Mouse (Mus musculus): ENCODE results near the gene 4930503B20Rik. TPM values are rescaled to one million over a fixed set of nuclear protein-coding genes. Genes with fewer than 3 reads are reported as not detected.

Gene 4930503B20Rik
- polyA plus RNA-seq, 1 experiment from 2014 or later, result 0.28 TPM

GRCm38 (mm10) chr3:146659321-146659720 is 8.2 kb upstream of the 4930503B20Rik start:
- Histone ChIP-seq H3K9me3 (replicated peaks; ENCODE audit: control insufficient read depth, low read length) (no peaks in the 10 kb centered on the region), H3K4me3 (ENCODE audit: low read length) (no peak overlapping the region), H3K4me1 (ENCODE audit: control insufficient read depth, insufficient read depth, low read length) (peaks cover 9% of the 10 kb centered on the region), H3K4me2 (ENCODE audit: low read depth, low read length) (no peak overlapping the region), H3K27ac (ENCODE audit: low read length) (no peak overlapping the region), H3K9ac (ENCODE audit: low read length) (no peak overlapping the region), H3K36me3 (ENCODE audit: control insufficient read depth, insufficient read depth) (no peaks in the 10 kb centered on the region), H3K27me3 (ENCODE audit: control insufficient read depth, insufficient read depth, low read length) (no peaks in the 10 kb centered on the region)
- no peak for ATAC-seq (replicated peaks; ENCODE audit: extremely low read depth, insufficient read depth, low FRiP score)
- 80% methylated on average over 5 of the region's 5 CpGs for WGBS

GRCm38 (mm10) chr3:146658061-146658639 is 7.0 kb upstream of the 4930503B20Rik start:
- H3K4me1 ChIP-seq (ENCODE audit: control insufficient read depth, insufficient read depth, low read length), result peaks cover 14% of the 10 kb centered on the region
- no peaks in the 10 kb centered on the region for H3K9me3 ChIP-seq (replicated peaks; ENCODE audit: control insufficient read depth, low read length)
- H3K36me3 ChIP-seq (ENCODE audit: control insufficient read depth, insufficient read depth), result no peaks in the 10 kb centered on the region
- no peak for ATAC-seq (replicated peaks; ENCODE audit: extremely low read depth, insufficient read depth, low FRiP score)
- WGBS, result 75% methylated on average over 1 of the region's 1 CpGs
- no peak overlapping the region for H3K9ac ChIP-seq (ENCODE audit: low read length)
- H3K27ac ChIP-seq (ENCODE audit: low read length), result no peak overlapping the region
- no peak overlapping the region for H3K4me2 ChIP-seq (ENCODE audit: low read depth, low read length)
- H3K4me3 ChIP-seq (ENCODE audit: low read length), result no peak overlapping the region
- no peaks in the 10 kb centered on the region for H3K27me3 ChIP-seq (ENCODE audit: control insufficient read depth, insufficient read depth, low read length)

DNA sequence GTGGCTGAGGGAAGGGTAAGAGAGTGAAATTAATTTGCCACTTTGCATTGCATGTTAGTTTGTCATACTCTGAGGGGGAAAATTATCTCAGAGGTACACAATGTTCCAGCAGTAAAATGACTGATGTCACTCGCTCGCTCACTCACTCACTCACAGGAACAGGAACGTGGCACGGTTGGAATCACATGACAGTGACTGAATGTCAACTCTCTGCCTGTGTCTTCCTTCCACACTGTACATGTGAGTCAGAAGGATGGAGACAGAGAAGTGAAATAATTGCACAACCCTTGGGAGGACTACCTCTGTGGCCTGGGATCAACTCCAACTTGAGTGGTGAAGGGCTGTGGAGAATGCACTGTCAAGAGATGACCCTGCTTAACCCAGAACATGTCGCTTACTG is 6.3 kb upstream of the 4930503B20Rik start:
- 84% methylated on average over 5 of the region's 5 CpGs for WGBS
- H3K4me3 ChIP-seq (ENCODE audit: low read length), result no peak overlapping the region
- no peak for ATAC-seq (replicated peaks; ENCODE audit: extremely low read depth, insufficient read depth, low FRiP score)

GRCm38 (mm10) chr3:146655111-146655577 is 4.0 kb upstream of the 4930503B20Rik start:
- WGBS, result 47% methylated on average over 2 of the region's 2 CpGs
- Histone ChIP-seq H3K36me3 (ENCODE audit: control insufficient read depth, insufficient read depth) (no peaks in the 10 kb centered on the region), H3K4me3 (ENCODE audit: low read length) (no peak overlapping the region), H3K27ac (ENCODE audit: low read length) (no peak overlapping the region), H3K27me3 (ENCODE audit: control insufficient read depth, insufficient read depth, low read length) (no peaks in the 10 kb centered on the region), H3K9ac (ENCODE audit: low read length) (no peak overlapping the region), H3K9me3 (replicated peaks; ENCODE audit: control insufficient read depth, low read length) (no peaks in the 10 kb centered on the region), H3K4me1 (ENCODE audit: control insufficient read depth, insufficient read depth, low read length) (peaks cover 9% of the 10 kb centered on the region), H3K4me2 (ENCODE audit: low read depth, low read length) (no peak overlapping the region)
- ATAC-seq (replicated peaks; ENCODE audit: extremely low read depth, insufficient read depth, low FRiP score), result no peak; the same call in 1 of the 2 replicates

More for the DNA sequence above, 6.3 kb upstream of the 4930503B20Rik start:
- Histone ChIP-seq H3K4me2 (ENCODE audit: low read depth, low read length) (no peak overlapping the region), H3K9ac (ENCODE audit: low read length) (no peak overlapping the region), H3K36me3 (ENCODE audit: control insufficient read depth, insufficient read depth) (no peaks in the 10 kb centered on the region), H3K27me3 (ENCODE audit: control insufficient read depth, insufficient read depth, low read length) (no peaks in the 10 kb centered on the region), H3K27ac (ENCODE audit: low read length) (no peak overlapping the region), H3K9me3 (replicated peaks; ENCODE audit: control insufficient read depth, low read length) (no peaks in the 10 kb centered on the region), H3K4me1 (ENCODE audit: control insufficient read depth, insufficient read depth, low read length) (peaks cover 14% of the 10 kb centered on the region)

GRCm38 (mm10) chr3:146653692-146654091 is 2.6 kb upstream of the 4930503B20Rik start:
- ATAC-seq (replicated peaks; ENCODE audit: extremely low read depth, insufficient read depth, low FRiP score), result no peak; the same call in 1 of the 2 replicates
- Histone ChIP-seq H3K4me1 (ENCODE audit: control insufficient read depth, insufficient read depth, low read length) (peaks cover 8% of the 10 kb centered on the region), H3K9ac (ENCODE audit: low read length) (no peak overlapping the region), H3K4me3 (ENCODE audit: low read length) (no peak overlapping the region), H3K4me2 (ENCODE audit: low read depth, low read length) (no peak overlapping the region), H3K27me3 (ENCODE audit: control insufficient read depth, insufficient read depth, low read length) (no peaks in the 10 kb centered on the region), H3K27ac (ENCODE audit: low read length) (no peak overlapping the region), H3K9me3 (replicated peaks; ENCODE audit: control insufficient read depth, low read length) (no peaks in the 10 kb centered on the region), H3K36me3 (ENCODE audit: control insufficient read depth, insufficient read depth) (no peaks in the 10 kb centered on the region)
- WGBS, result 32% methylated on average over 6 of the region's 6 CpGs

DNA sequence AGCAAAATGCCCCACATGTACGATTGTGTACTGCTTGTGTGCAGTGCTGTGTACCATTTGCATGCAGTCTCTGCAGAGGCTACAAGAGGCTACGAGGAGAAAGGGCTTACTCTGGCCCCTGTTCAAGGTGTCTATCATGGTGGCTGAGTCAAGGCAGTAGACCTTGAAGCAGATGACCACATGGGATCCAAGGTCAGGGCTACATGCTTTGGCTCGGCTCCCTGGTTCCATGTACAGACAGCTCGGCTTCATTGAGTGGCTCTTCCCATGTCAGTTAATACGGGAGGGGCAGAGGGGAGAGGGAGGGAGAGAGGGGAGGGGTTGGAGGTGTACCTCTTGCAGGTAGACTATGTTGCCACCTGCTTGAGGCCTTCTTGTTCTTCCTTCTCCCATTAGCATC is 1.3 kb upstream of the 4930503B20Rik start:
- Histone ChIP-seq H3K4me2 (ENCODE audit: low read depth, low read length) (no peak overlapping the region), H3K27ac (ENCODE audit: low read length) (no peak overlapping the region), H3K4me1 (ENCODE audit: control insufficient read depth, insufficient read depth, low read length) (peaks cover 8% of the 10 kb centered on the region), H3K4me3 (ENCODE audit: low read length) (no peak overlapping the region), H3K9me3 (replicated peaks; ENCODE audit: control insufficient read depth, low read length) (no peaks in the 10 kb centered on the region), H3K36me3 (ENCODE audit: control insufficient read depth, insufficient read depth) (no peaks in the 10 kb centered on the region), H3K9ac (ENCODE audit: low read length) (no peak overlapping the region), H3K27me3 (ENCODE audit: control insufficient read depth, insufficient read depth, low read length) (no peaks in the 10 kb centered on the region)
- WGBS, result 84% methylated on average over 5 of the region's 5 CpGs
- ATAC-seq (replicated peaks; ENCODE audit: extremely low read depth, insufficient read depth, low FRiP score), result no peak

DNA sequence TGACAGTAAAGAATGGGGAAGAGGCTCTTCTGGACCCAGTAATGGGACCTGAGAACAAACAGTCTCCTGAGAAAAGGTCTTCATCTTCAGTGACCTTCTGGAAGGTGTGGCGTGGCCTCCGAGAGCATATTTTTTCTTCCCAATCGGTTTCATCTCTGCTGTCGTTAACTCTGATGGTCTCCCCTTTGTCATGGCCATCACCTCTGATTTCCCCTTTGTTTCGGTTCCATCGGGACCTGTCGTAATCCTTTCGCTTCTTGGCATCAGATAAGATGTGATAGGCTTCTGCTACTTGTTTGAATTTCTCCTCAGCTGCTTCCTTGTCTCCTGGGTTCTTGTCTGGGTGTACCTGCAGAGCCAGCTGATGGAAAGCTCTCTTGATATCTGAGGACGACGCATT is 401 bp downstream of the 4930503B20Rik start:
- H3K9ac ChIP-seq (ENCODE audit: low read length), result no peak overlapping the region
- H3K27me3 ChIP-seq (ENCODE audit: control insufficient read depth, insufficient read depth, low read length), result no peaks in the 10 kb centered on the region
- peaks cover 8% of the 10 kb centered on the region for H3K4me1 ChIP-seq (ENCODE audit: control insufficient read depth, insufficient read depth, low read length)
- H3K27ac ChIP-seq (ENCODE audit: low read length), result no peak overlapping the region
- H3K4me2 ChIP-seq (ENCODE audit: low read depth, low read length), result no peak overlapping the region
- no peaks in the 10 kb centered on the region for H3K9me3 ChIP-seq (replicated peaks; ENCODE audit: control insufficient read depth, low read length)
- no peak for ATAC-seq (replicated peaks; ENCODE audit: extremely low read depth, insufficient read depth, low FRiP score)
- no peaks in the 10 kb centered on the region for H3K36me3 ChIP-seq (ENCODE audit: control insufficient read depth, insufficient read depth)
- H3K4me3 ChIP-seq (ENCODE audit: low read length), result no peak overlapping the region
- WGBS, result 90% methylated on average over 10 of the region's 10 CpGs

GRCm38 (mm10) chr3:146649311-146649894 is 1.7 kb downstream of the 4930503B20Rik start:
- Histone ChIP-seq H3K4me1 (ENCODE audit: control insufficient read depth, insufficient read depth, low read length) (peaks cover 5% of the 10 kb centered on the region), H3K9me3 (replicated peaks; ENCODE audit: control insufficient read depth, low read length) (no peaks in the 10 kb centered on the region), H3K9ac (ENCODE audit: low read length) (no peak overlapping the region), H3K36me3 (ENCODE audit: control insufficient read depth, insufficient read depth) (no peaks in the 10 kb centered on the region), H3K4me3 (ENCODE audit: low read length) (no peak overlapping the region), H3K27me3 (ENCODE audit: control insufficient read depth, insufficient read depth, low read length) (no peaks in the 10 kb centered on the region), H3K27ac (ENCODE audit: low read length) (no peak overlapping the region), H3K4me2 (ENCODE audit: low read depth, low read length) (no peak overlapping the region)
- ATAC-seq (replicated peaks; ENCODE audit: extremely low read depth, insufficient read depth, low FRiP score), result no peak
- WGBS, result 75% methylated on average over 10 of the region's 10 CpGs

DNA sequence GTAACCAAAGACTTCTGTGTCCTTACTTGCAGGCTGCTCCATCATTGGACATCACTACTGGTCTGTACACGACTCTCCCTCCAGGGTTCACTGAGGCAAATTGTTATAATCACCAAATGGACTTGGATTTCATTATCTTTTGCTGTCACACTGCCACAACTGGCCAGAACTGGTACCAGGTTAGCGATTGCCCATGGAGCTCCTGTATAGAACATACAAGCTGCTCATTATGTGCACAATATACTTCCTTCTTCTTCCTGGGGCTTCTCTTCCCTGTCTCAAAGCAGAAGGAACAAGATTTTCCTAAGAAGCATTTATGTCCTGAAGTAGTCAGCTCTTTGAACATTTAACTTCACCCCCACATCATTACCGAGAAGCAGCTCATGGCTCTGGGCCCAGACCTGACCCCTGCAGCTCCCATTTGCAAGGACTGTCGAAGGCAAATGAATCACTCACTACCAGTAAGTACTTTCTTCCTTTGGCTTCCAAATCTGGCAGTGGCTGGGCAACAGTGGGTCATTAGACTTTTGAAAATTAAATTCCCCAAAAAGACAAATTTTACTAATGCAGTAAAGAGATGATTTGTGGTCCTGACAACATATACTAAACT is 9.2 kb downstream of the 4930503B20Rik start:
- H3K27ac ChIP-seq (ENCODE audit: low read length), result no peak overlapping the region
- peaks cover 5% of the 10 kb centered on the region; the same call in 1 of the 2 replicates for H3K4me1 ChIP-seq (ENCODE audit: control insufficient read depth, insufficient read depth, low read length)
- H3K9me3 ChIP-seq (replicated peaks; ENCODE audit: control insufficient read depth, low read length), result no peaks in the 10 kb centered on the region
- 42% methylated on average over 4 of the region's 4 CpGs for WGBS
- no peak overlapping the region for H3K4me2 ChIP-seq (ENCODE audit: low read depth, low read length)
- H3K27me3 ChIP-seq (ENCODE audit: control insufficient read depth, insufficient read depth, low read length), result no peaks in the 10 kb centered on the region
- no peak overlapping the region for H3K4me3 ChIP-seq (ENCODE audit: low read length)
- ATAC-seq (replicated peaks; ENCODE audit: extremely low read depth, insufficient read depth, low FRiP score), result no peak
- no peak overlapping the region for H3K9ac ChIP-seq (ENCODE audit: low read length)
- H3K36me3 ChIP-seq (ENCODE audit: control insufficient read depth, insufficient read depth), result no peaks in the 10 kb centered on the region
